Mouse (Mus musculus) CD4-positive, CD25-positive, alpha-beta regulatory T cell, adult 2 months (primary cell): ENCODE results near the gene Tcf12.

ENCODE experiments used
- DNase-seq: peaks from one replicate; pipeline ENCODE4 v3.0.0-alpha.2; 2012; ENCODE audit warnings: low read depth, low spot score

The Tcf12 gene

GRCm38 (mm10) chr9:71915871-71916661 lies 195.6 kb downstream of the Tcf12 start:
- no peak for DNase-seq

GRCm38 (mm10) chr9:71906522-71906921 lies 205.1 kb downstream of the Tcf12 start:
- DNase-seq, result no peak

GRCm38 (mm10) chr9:71898852-71899251 lies 212.8 kb downstream of the Tcf12 start:
- no peak for DNase-seq

- DNase-seq, result peak; percentile 13
Measured at GRCm38 (mm10) chr9:71897399-71897798, 214.3 kb downstream of the Tcf12 start.

GRCm38 (mm10) chr9:71895931-71896724 lies 215.5 kb downstream of the Tcf12 start:
- DNase-seq, result peak; percentile 55

GRCm38 (mm10) chr9:71895291-71895690 lies 216.4 kb downstream of the Tcf12 start:
- no peak for DNase-seq

- DNase-seq, result no peak
Measured at GRCm38 (mm10) chr9:71894943-71895286, 216.8 kb downstream of the Tcf12 start.

GRCm38 (mm10) chr9:71894246-71894942 lies 217.3 kb downstream of the Tcf12 start:
- no peak for DNase-seq

GRCm38 (mm10) chr9:71888450-71888849 lies 223.2 kb downstream of the Tcf12 start:
- DNase-seq, result no peak

- no peak for DNase-seq
Measured at GRCm38 (mm10) chr9:71880629-71881028, 231.0 kb downstream of the Tcf12 start.

GRCm38 (mm10) chr9:71879972-71880371 lies 231.7 kb downstream of the Tcf12 start:
- DNase-seq, result no peak

- no peak for DNase-seq
Measured at GRCm38 (mm10) chr9:71879415-71879814, 232.3 kb downstream of the Tcf12 start.

- DNase-seq, result no peak
Measured at GRCm38 (mm10) chr9:71877867-71878266, 233.8 kb downstream of the Tcf12 start.

GRCm38 (mm10) chr9:71874761-71875160 lies 236.9 kb downstream of the Tcf12 start:
- peak; percentile 4 for DNase-seq

- peak; percentile 22 for DNase-seq
Measured at GRCm38 (mm10) chr9:71874035-71874572, 237.6 kb downstream of the Tcf12 start.

GRCm38 (mm10) chr9:71863338-71863737 lies 248.3 kb downstream of the Tcf12 start:
- no peak for DNase-seq

- DNase-seq, result no peak
Measured at GRCm38 (mm10) chr9:71861629-71862028, 250.0 kb downstream of the Tcf12 start.

GRCm38 (mm10) chr9:71857926-71858325 lies 253.7 kb downstream of the Tcf12 start:
- no peak for DNase-seq

GRCm38 (mm10) chr9:71853904-71854303 lies 257.8 kb downstream of the Tcf12 start:
- no peak for DNase-seq

- no peak for DNase-seq
Measured at GRCm38 (mm10) chr9:71850283-71850682, 261.4 kb downstream of the Tcf12 start.

GRCm38 (mm10) chr9:71848392-71848791 lies 263.3 kb downstream of the Tcf12 start:
- no peak for DNase-seq

- DNase-seq, result no peak
Measured at GRCm38 (mm10) chr9:71847921-71848320, 263.8 kb downstream of the Tcf12 start.
